Mouse (Mus musculus): ENCODE measurements around the gene Krtap5-1.
"Not testable (repeated sequence)": the region's sequence is repeated elsewhere in the genome, so short reads cannot be mapped to it uniquely, and the experiment has no call there.

Krtap5-1 gene

DNA sequence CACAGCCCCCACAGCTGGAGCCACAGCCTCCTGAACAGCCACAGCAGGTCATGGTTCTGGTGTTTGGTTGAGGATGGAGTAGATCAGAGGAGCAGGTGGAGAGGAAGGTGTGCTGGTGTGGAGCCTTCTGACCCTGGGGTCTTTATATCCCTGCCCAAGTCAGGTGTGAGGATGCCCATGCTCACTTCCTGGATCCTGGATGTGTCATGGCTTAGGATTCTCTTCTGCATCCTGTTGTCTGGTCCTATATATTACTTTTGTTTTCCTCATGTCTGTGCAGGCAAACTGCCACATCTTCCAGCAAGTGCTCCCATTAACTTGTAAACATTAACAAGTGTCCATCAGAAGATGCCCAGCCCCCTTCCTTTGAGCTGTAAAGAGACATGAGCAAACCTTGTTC, at the start of gene Krtap5-1:
Krtap5-1 (minus strand) TSS at position 101 of the 400 bp plus-strand sequence.
- not testable (repeated sequence) for DNase-seq (ENCODE audit: low spot score in 2 of 2)

DNA sequence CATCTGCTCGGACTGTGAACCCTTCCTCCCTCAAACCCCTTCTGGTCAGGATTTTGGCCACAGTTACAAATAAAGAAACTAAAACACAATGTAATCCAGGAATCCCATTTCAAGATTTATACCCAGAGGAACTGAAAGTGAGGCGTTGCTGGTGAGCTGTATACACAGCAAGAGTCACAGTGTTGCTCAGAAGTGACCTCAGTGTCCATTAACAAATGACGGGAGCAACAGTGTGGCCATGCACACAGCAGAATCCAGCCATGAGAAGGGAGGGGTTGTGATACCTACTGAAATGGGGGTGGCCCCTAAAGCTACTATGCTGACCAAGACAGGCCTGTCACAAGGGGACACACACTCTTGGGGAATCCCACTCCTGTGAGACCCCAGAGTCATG, 45.3 kb upstream of the Krtap5-1 start:
- DNase-seq (ENCODE audit: low spot score in 2 of 2): no peak

- no peak for DNase-seq (ENCODE audit: low spot score in 2 of 2)
Measured at GRCm38 (mm10) chr7:142341564-142342246, 44.8 kb upstream of the Krtap5-1 start.

- no peak for DNase-seq (ENCODE audit: low spot score in 2 of 2)
Measured at GRCm38 (mm10) chr7:142340269-142340970, 43.5 kb upstream of the Krtap5-1 start.

DNA sequence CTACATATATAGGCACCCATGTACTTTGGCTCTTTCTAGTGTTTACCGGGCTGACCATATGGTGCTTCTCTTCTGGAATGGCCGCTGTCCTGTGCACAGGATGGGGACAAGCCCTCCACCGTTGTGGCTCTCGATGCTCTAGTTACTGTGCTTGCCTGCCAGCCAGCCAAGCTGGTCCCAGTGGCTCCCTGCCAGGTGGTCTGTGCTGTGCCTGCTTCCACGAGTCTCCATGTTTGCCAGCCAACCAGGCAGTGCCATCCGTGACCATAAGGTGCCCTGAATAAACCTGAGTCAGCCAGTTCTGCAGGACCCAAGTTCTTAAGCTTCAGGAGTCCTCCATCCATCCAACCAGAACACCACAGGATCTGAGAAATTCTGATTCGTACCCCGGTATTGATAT, 38.2 kb upstream of the Krtap5-1 start:
- no peak for DNase-seq (ENCODE audit: low spot score in 2 of 2)

- peak; percentile 87 to 91 for DNase-seq (ENCODE audit: low spot score in 2 of 2)
Measured at GRCm38 (mm10) chr7:142334246-142334645, 37.3 kb upstream of the Krtap5-1 start.

- not testable (repeated sequence) for DNase-seq (ENCODE audit: low spot score in 2 of 2)
Measured at GRCm38 (mm10) chr7:142332741-142333140, 35.8 kb upstream of the Krtap5-1 start.

DNA sequence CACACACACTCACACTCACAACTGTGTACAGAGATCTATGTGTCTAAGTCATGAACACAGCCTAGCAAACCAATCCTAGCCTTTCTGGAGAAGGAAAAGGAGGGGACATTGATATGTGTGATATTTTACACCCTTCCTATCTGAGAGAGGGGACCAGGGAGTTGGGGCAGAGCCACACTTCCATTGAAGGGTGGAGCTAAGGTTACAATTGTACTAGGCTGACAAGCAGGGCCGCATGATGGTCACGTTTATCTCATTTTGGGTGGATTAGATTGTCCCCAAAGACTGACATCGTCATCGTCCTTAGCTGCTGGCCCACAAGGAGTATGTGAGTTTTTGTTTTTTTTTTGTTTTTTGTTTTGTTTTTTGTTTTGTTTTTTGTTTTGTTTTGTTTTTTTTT, 34.4 kb upstream of the Krtap5-1 start:
- no peak for DNase-seq (ENCODE audit: low spot score in 2 of 2)

DNA sequence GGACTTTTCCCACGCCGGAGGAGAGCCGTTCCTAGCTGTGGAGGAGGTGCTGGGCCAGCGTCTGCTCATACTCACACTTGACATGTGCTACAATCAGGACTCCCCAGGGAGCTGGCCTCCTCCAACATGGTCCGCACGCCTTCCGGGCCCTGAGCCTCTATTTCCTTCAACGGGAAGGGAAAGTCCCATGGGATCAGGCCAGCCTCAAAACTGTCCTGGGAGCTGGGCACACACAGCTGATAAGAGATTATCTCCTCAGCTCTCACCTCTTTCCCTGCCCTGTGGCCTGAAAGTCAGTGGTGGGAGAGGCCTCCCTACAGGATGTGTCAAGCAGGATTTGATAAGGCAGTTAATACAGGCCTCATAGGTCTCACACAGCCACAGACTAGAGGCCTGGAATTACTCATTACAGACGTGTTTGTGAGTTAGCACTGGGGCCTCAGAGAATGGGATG, 33.4 kb upstream of the Krtap5-1 start:
- no peak for DNase-seq (ENCODE audit: low spot score in 2 of 2)

DNA sequence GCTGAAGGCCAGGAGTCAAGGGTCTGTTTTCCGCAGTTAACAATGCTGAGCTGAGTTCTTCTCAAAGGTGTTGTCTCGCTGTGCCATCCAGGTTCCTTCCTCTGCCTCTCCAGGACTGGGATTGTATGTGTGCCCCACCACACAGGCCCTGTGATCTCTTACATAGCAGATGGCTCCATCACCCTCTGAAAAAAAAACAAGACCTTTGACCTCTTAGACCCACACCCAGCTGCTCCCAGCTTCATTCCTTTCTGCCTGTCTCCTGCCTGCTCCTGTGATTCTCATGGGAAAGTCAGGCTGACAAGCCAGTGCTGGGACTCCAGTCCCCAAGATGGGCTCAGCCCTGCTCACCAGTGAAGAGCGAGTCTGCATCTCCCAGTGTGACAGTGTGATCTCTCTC, 31.6 kb upstream of the Krtap5-1 start:
- no peak for DNase-seq (ENCODE audit: low spot score in 2 of 2)

DNA sequence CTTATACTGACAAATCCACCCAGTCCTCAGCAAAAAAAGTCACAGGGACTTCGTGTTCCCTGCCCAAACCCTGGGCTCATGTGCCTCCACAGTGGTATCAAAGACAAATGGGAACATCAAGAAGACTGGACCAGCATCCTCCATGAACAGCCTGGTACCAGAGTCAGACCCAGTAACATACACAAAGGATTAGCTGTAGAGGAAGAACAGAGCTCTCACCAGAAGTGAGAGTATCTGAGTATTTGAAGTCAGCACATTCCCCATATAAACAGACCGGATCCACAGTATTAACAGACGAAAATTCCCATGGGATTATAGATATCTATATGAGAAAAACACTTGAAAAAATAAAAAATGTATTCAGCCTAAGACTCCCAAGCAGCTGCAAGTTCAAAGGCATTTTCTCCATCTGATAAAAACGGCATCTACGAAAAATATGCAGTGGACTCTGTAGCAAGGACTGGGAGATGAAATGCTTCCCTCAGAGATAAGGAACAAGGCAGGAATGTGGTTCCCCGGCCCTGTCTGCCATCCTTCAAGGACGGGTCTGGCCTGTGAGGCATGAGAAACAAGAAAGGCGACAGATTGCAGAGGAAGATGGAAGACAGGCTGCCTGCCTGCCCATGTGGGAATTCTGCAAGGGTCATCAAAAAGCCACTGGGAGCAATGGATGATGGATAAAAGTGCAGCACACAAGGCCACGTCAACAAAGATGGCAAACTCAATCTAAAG, 30.0 kb upstream of the Krtap5-1 start:
- no peak for DNase-seq (ENCODE audit: low spot score in 2 of 2)

DNA sequence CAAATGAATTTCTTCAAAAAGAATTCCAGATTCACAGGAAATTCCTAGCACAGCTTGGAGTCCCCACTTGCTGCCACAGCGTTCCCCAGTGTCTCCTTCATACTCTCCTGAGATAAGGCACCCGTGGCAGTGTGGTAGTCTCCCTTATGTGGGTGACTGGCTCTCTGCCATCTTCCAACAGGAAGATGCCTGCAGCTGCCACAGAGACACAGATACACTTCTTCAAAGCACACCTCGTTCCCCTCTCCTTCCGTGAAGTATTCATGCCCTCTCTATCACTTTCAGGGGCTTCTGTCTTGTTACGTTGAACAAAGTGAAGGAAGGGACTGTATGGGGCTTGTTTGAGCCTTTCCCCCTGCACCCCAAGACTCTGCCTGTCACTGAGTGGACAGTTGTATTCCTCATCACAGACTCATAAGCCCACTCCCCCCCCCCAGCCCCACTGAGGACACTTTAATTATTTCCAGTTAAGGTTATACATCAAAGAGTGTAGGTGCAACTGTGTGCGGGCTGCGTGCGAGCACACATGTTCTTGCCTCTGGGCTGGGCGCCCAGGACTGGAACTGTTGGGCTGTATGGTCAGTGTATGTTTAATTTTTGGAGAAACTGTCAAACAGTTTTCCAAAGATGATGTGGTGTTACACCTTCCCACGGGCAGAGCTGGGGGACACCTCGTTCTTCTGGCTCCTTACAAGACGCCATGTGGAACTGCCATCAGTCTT, 26.6 kb upstream of the Krtap5-1 start:
- DNase-seq (ENCODE audit: low spot score in 2 of 2): no peak

DNA sequence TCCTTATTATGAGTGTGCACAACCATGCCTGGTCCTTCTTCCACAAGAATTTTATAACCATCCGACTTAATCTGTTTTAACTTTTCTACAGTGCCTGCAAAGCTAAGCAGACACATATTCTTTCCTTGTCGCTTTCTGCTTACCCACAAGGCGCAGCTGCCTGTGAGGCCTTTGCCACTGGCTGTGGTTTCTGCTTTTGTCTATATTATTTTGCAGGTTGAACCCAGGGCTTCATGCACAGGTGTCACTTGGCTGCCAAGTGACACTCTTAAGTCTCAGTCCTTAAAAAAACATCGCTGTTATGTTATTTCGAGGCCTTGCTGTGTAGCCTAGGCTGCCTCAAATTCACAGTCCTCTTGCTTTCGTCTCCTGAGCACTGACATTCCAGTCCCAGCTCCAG, 25.7 kb upstream of the Krtap5-1 start:
- no peak for DNase-seq (ENCODE audit: low spot score in 2 of 2)

- DNase-seq (ENCODE audit: low spot score in 2 of 2): not testable (repeated sequence)
Measured at GRCm38 (mm10) chr7:142321637-142322306, 24.9 kb upstream of the Krtap5-1 start.

DNA sequence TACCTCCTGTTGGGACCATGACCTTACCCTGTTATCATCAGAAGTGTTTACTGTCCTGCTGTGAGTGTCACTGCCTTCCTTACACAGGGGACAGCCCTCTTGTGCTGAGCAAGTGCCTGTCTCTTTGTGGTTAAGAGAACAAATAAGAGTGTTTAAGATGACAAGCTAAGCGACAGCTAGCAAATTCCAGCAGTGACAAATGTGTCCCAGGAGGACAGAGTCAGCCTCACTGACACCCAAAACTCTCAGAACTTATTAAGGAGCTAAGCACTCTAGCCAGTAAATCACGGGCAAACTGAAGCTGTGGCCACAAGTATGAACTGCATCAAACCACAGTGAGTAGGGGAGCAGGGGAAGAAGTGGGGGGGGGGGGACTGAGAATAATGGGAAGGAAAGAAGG, 24.0 kb upstream of the Krtap5-1 start:
- DNase-seq (ENCODE audit: low spot score in 2 of 2): no peak

GRCm38 (mm10) chr7:142319124-142319523, 22.2 kb upstream of the Krtap5-1 start:
- no peak for DNase-seq (ENCODE audit: low spot score in 2 of 2)

GRCm38 (mm10) chr7:142317216-142317615, 20.3 kb upstream of the Krtap5-1 start:
- no peak for DNase-seq (ENCODE audit: low spot score in 2 of 2)

DNA sequence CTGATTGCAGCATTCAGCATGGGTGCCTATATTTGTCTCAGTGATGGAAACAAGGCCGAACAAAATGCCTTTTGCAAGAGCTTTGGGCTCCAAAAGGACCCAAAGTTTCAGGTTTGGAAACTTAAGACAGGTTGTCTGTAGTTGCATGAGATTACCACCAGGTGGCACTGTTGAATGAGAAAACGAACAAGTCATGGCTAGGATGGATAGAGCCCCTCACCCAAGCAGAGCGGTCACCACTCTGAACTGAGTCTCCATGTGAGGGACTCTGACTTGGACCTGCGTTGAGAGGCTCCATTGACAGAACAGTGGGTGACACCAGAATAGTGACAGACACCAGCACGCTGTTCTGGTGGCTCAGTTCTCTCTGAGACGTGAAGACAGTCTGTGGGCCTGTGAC, 19.6 kb upstream of the Krtap5-1 start:
- DNase-seq (ENCODE audit: low spot score in 2 of 2): peak in 1 of 2 experiments; percentile 19

DNA sequence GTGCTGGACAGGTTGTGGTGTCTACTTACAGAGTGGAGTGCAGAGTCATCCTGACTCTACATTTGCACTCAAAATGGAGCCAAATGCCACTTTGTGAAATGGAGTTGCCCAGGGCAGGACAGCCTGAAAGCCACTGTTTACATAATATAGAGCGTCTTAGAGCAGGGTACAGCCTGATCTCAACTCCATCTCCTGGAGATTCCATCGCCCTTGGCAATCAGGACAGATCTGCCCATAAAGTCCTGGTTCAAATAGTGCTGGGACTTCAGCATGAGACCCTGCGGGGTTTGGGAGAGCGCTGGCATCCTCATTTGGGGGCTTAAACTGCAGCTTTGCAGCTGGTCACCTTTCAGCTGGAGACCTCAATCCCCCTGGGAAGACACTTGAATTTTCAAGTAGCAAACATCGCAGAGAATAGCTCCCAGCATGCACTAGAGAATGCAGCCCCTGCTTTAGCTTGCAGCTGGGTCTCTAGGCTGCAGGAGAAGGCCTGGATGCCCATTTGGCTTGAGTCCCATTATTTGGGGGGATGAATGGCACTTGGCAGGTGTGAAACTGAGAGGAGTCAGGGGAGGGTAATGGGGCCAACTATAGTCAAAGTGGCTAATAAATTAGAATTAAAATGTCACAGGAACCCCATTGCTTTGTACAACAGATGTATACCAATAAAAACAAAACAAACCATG, 17.8 kb upstream of the Krtap5-1 start:
- DNase-seq (ENCODE audit: low spot score in 2 of 2): no peak

DNA sequence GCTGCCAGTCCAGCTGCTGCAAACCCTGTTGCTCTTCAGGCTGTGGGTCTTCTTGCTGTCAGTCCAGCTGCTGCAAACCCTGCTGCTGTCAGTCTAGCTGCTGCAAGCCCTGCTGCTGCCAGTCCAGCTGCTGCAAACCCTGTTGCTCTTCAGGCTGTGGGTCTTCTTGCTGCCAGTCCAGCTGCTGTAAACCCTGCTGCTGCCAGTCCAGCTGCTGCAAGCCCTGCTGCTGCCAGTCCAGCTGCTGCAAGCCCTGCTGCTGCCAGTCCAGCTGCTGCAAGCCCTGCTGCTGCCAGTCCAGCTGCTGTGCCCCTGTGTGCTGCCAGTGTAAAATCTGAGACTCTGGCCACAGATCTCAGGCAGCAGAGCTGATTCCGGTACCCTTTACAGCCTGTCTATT, 7.0 kb upstream of the Krtap5-1 start:
- not testable (repeated sequence) for DNase-seq (ENCODE audit: low spot score in 2 of 2)

DNA sequence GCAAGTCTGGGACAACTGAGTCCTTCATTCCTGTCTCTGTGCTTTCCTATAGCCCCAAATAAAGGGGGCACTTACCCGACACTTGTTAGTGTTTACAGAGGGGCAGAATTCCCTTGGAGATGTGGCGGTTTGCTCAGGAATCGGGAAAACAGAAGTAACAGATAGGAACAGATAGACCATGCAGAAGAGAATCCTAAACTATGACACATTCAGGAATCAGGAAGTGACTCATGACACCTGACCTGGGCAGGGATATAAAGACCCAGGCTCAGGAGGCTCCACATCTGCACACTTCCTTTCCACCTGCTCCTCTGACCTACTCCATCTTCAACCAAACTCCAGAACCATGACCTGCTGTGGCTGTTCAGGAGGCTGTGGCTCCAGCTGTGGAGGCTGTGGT, 6.3 kb upstream of the Krtap5-1 start, which contains the start of gene Krtap5-4:
Krtap5-4 (plus strand) TSS at position 301 of the 400 bp plus-strand sequence.
- DNase-seq (ENCODE audit: low spot score in 2 of 2): no peak

All from frontal cortex, postnatal 25 days (tissue).